Mouse (Mus musculus): ENCODE data around the gene Sh2d2a. TPM values are rescaled to one million over a fixed set of nuclear protein-coding genes. Genes with fewer than 3 reads are reported as not detected.
A peak's percentile ranks its signal among the peaks of the same experiment; 100 is the strongest.

Sh2d2a gene
- polyA plus RNA-seq, 1 experiment from 2014 or later = 0.17 TPM

DNA sequence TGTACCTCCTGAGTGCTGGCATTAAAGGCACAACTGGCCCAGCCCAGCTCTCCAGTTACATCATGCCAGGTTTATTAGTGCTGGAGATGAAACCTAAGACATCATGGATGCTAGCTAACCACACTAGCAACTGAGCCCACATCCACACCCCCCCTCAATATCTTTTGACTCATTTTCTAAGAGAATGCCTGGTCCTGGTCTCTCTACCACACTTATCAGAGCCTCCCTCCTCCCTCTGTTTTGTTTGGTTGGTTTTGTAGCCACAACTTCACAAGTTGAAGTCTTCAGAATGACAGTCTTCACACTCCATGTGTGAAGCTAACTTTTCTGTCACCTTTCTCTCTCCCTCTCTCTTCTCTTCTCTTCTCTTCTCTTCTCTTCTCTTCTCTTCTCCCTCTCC lies 5.7 kb upstream of the Sh2d2a start:
- Histone ChIP-seq H3K4me2 (replicated peaks; ENCODE audit: low read depth, low read length) (no peak overlapping the region), H3K9me3 (ENCODE audit: control insufficient read depth, low read depth, low read length) (no peaks in the 10 kb centered on the region), H3K27me3 (ENCODE audit: control insufficient read depth, insufficient read depth, low read length) (no peaks in the 10 kb centered on the region), H3K4me3 (ENCODE audit: low read depth, low read length) (no peak overlapping the region), H3K4me1 (ENCODE audit: control insufficient read depth, insufficient read depth, low read length) (no peaks in the 10 kb centered on the region), H3K9ac (replicated peaks; ENCODE audit: low read depth, low read length) (no peak overlapping the region), H3K27ac (ENCODE audit: low read length) (no peak overlapping the region), H3K36me3 (ENCODE audit: control insufficient read depth, insufficient read depth, low read length) (no peaks in the 10 kb centered on the region)
- no peak for ATAC-seq (ENCODE audit: insufficient number of reproducible peaks, insufficient read depth, low FRiP score, low read depth)

DNA sequence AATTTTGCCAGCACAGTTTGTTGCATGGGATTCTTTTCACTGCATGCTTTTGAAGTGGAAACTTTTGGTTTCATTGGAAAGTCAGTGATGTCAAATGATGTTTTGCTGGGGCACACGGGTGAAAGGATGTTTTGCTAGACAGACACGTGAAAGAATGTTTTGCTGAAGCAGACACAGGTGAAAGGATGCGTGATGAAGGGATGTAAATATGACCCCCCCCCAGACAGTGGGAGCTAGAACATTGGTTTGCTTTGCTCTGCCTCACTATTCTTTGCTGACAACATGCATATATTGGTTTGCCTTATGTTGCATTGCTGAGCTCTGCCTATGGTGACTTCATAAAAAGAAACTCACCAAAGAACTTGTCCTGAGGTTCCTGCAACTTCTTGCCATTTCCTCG lies 1.6 kb upstream of the Sh2d2a start:
- no peaks in the 10 kb centered on the region for H3K36me3 ChIP-seq (ENCODE audit: control insufficient read depth, insufficient read depth, low read length)
- 73% methylated on average over 4 of the region's 4 CpGs for WGBS
- no peak overlapping the region for H3K9ac ChIP-seq (replicated peaks; ENCODE audit: low read depth, low read length)
- H3K9me3 ChIP-seq (ENCODE audit: control insufficient read depth, low read depth, low read length) = no peaks in the 10 kb centered on the region
- H3K4me2 ChIP-seq (replicated peaks; ENCODE audit: low read depth, low read length) = no peak overlapping the region
- no peak overlapping the region for H3K27ac ChIP-seq (ENCODE audit: low read length)
- H3K4me1 ChIP-seq (ENCODE audit: control insufficient read depth, insufficient read depth, low read length) = no peaks in the 10 kb centered on the region
- H3K4me3 ChIP-seq (ENCODE audit: low read depth, low read length) = no peak overlapping the region
- ATAC-seq (ENCODE audit: insufficient number of reproducible peaks, insufficient read depth, low FRiP score, low read depth) = no peak
- no peaks in the 10 kb centered on the region for H3K27me3 ChIP-seq (ENCODE audit: control insufficient read depth, insufficient read depth, low read length)

DNA sequence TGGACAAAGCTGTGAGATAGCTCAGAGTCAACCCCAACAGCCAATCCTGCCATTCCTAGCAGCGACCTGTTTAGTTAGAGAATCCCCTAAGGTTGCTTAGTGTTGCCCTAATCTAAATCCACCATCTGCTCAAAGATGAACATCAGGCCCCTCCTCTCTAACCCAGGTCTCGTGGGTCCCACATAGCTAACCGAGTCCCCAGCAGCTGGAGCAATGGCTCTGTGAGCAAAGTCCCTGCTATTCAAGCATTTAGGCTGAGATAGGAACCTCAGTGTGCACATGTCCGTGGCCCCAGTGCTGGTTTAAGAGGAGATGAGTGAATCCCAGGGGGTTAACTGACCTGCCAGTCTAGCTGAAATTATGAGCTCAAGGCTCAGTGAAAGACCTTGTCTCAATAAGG lies 369 bp upstream of the Sh2d2a start:
- H3K4me2 ChIP-seq (replicated peaks; ENCODE audit: low read depth, low read length) = no peak overlapping the region
- H3K9me3 ChIP-seq (ENCODE audit: control insufficient read depth, low read depth, low read length) = no peaks in the 10 kb centered on the region
- no peak overlapping the region for H3K4me3 ChIP-seq (ENCODE audit: low read depth, low read length)
- H3K27me3 ChIP-seq (ENCODE audit: control insufficient read depth, insufficient read depth, low read length) = no peaks in the 10 kb centered on the region
- no peak overlapping the region for H3K27ac ChIP-seq (ENCODE audit: low read length)
- no peaks in the 10 kb centered on the region for H3K4me1 ChIP-seq (ENCODE audit: control insufficient read depth, insufficient read depth, low read length)
- WGBS = 73% methylated on average over 4 of the region's 4 CpGs
- no peaks in the 10 kb centered on the region for H3K36me3 ChIP-seq (ENCODE audit: control insufficient read depth, insufficient read depth, low read length)
- ATAC-seq (ENCODE audit: insufficient number of reproducible peaks, insufficient read depth, low FRiP score, low read depth) = no peak
- no peak overlapping the region for H3K9ac ChIP-seq (replicated peaks; ENCODE audit: low read depth, low read length)

DNA sequence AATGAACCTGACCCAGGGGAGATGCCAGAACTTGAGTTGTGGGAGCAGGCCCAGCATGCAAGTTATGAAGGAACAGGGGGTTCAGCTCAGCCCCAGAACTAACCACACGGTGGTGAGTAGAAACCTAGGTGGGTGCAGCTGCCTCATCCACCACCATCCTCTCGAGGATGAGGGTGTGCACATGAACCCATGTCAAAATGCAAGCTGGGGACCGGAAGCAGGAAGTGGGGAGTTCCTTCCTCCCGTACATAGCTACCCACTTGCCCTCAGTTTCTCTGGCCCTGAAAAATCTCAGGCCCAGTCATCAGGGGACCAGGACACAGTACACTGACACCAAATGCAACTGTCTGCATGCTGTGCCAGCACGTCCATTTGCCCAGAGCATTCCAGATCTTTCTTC lies 1.1 kb downstream of the Sh2d2a start:
- Histone ChIP-seq H3K36me3 (ENCODE audit: control insufficient read depth, insufficient read depth, low read length) (no peaks in the 10 kb centered on the region), H3K27ac (ENCODE audit: low read length) (no peak overlapping the region), H3K4me3 (ENCODE audit: low read depth, low read length) (no peak overlapping the region), H3K9ac (replicated peaks; ENCODE audit: low read depth, low read length) (no peak overlapping the region), H3K4me1 (ENCODE audit: control insufficient read depth, insufficient read depth, low read length) (no peaks in the 10 kb centered on the region), H3K27me3 (ENCODE audit: control insufficient read depth, insufficient read depth, low read length) (no peaks in the 10 kb centered on the region), H3K4me2 (replicated peaks; ENCODE audit: low read depth, low read length) (no peak overlapping the region), H3K9me3 (ENCODE audit: control insufficient read depth, low read depth, low read length) (no peaks in the 10 kb centered on the region)
- no peak for ATAC-seq (ENCODE audit: insufficient number of reproducible peaks, insufficient read depth, low FRiP score, low read depth)
- 71% methylated on average over 5 of the region's 5 CpGs for WGBS

DNA sequence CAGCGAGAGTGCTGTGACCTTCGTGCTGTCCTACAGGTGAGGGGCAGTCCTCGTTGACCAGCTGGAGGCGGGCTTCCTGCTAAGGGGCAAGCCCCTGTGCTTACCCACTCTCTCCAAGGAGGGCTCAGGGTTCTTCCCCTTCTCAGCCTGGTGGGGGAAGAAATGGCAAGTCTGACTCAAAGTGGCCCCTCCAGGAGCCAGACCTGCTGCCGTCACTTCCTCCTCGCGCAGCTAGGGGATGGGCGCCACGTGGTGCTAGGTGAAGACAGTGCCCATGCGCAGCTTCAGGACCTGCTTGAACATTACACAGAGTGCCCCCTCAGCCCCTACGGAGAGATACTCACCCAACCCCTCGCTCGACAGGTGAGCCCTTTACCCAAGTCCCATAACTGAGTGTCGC lies 2.6 kb downstream of the Sh2d2a start:
- Histone ChIP-seq H3K27me3 (ENCODE audit: control insufficient read depth, insufficient read depth, low read length) (no peaks in the 10 kb centered on the region), H3K4me2 (replicated peaks; ENCODE audit: low read depth, low read length) (no peak overlapping the region), H3K9me3 (ENCODE audit: control insufficient read depth, low read depth, low read length) (no peaks in the 10 kb centered on the region), H3K27ac (ENCODE audit: low read length) (no peak overlapping the region), H3K4me3 (ENCODE audit: low read depth, low read length) (no peak overlapping the region), H3K4me1 (ENCODE audit: control insufficient read depth, insufficient read depth, low read length) (no peaks in the 10 kb centered on the region), H3K36me3 (ENCODE audit: control insufficient read depth, insufficient read depth, low read length) (no peaks in the 10 kb centered on the region), H3K9ac (replicated peaks; ENCODE audit: low read depth, low read length) (no peak overlapping the region)
- WGBS = 79% methylated on average over 14 of the region's 14 CpGs
- no peak for ATAC-seq (ENCODE audit: insufficient number of reproducible peaks, insufficient read depth, low FRiP score, low read depth)

DNA sequence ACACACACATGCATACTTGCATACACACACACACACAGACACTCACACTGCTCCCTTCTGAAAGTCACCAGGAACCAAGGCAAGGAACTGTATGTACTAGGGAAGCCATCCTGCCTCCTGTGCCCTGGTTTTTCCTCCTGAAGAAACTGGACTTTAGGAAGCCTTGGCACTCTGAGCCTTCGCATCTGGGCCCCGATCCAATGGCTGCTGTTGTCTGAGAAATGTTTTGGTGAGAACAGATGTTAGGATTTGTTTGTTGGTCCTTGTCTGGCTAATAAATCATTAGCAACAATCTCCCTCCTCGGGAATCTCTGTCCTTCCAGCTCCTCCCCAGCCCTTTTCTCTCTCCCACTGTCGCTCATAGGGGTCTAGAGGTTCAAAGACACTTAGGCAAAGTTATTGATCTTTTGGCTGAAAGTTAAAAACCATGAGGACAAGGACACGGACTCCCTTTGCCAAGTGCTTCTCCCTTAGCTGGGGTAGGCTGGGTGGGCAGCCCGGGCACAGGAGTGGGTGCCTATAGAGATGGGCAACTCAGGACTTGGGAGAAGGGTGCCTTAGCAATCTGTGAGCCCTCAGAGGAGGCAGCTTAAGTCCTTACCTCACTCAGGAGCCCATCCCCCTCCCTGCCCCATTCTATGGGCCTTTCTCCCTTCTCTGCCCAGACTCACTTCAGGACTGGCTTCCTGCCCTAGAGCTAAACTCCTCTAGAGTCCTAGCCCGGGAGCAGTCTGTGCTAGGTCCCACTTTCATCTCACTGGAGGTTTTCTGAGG lies 8.4 kb downstream of the Sh2d2a start:
- no peak overlapping the region for H3K27ac ChIP-seq (ENCODE audit: low read length)
- H3K9me3 ChIP-seq (ENCODE audit: control insufficient read depth, low read depth, low read length) = no peaks in the 10 kb centered on the region
- no peak overlapping the region for H3K9ac ChIP-seq (replicated peaks; ENCODE audit: low read depth, low read length)
- H3K27me3 ChIP-seq (ENCODE audit: control insufficient read depth, insufficient read depth, low read length) = no peaks in the 10 kb centered on the region
- WGBS = 34% methylated on average over 7 of the region's 7 CpGs
- H3K4me2 ChIP-seq (replicated peaks; ENCODE audit: low read depth, low read length) = no peak overlapping the region
- peaks cover 27% of the 10 kb centered on the region for H3K36me3 ChIP-seq (ENCODE audit: control insufficient read depth, insufficient read depth, low read length)
- H3K4me1 ChIP-seq (ENCODE audit: control insufficient read depth, insufficient read depth, low read length) = no peaks in the 10 kb centered on the region
- no peak overlapping the region for H3K4me3 ChIP-seq (ENCODE audit: low read depth, low read length)
- ATAC-seq (ENCODE audit: insufficient number of reproducible peaks, insufficient read depth, low FRiP score, low read depth) = no peak

DNA sequence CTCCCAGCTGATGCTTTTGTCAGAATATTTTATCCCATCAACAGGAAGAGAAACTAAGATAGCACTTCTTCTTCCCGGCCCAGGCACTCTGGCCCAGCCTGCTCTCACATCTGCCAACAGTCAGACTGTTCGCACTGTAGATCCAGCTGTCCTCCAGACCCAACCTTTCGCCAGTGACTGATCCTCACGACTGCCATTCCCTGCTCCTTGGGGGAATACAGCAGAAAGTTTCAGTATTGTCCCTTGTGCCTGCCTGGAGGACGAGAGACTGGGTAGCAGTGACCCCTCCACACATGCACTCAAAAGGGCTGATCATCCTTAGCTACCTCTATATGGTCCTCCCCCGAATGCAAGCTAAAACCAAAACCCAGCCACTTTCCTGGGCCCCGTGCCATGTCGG lies 9.4 kb downstream of the Sh2d2a start:
- ATAC-seq (ENCODE audit: insufficient number of reproducible peaks, insufficient read depth, low FRiP score, low read depth) = no peak
- Histone ChIP-seq H3K4me2 (replicated peaks; ENCODE audit: low read depth, low read length) (no peak overlapping the region), H3K27ac (ENCODE audit: low read length) (no peak overlapping the region)

DNA sequence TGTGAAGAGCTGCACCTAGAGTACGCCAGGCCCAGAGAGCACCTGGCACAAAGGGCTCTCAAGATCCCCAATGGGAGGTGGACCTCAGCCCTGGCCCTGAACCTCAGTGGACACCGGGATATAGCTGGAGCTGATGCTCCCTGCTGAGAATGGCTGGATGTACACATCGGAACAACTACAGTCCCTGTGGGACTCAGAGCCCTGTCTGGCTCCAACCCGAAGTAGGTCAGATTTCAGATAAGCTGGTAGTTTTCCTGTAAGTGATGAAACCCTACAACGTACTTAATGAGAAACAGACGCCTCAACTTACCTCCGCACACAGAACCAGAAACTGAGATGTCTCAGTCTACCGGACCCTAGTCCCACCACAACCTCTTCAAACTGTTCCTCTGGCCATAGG lies 11.1 kb downstream of the Sh2d2a start:
- no peaks in the 10 kb centered on the region for H3K9me3 ChIP-seq (ENCODE audit: control insufficient read depth, low read depth, low read length)
- ATAC-seq (ENCODE audit: insufficient number of reproducible peaks, insufficient read depth, low FRiP score, low read depth) = no peak
- peaks cover 45% of the 10 kb centered on the region for H3K36me3 ChIP-seq (ENCODE audit: control insufficient read depth, insufficient read depth, low read length)
- no peak overlapping the region for H3K4me3 ChIP-seq (ENCODE audit: low read depth, low read length)
- H3K4me1 ChIP-seq (ENCODE audit: control insufficient read depth, insufficient read depth, low read length) = no peaks in the 10 kb centered on the region
- WGBS = 94% methylated on average over 8 of the region's 8 CpGs
- H3K9ac ChIP-seq (replicated peaks; ENCODE audit: low read depth, low read length) = no peak overlapping the region
- H3K27me3 ChIP-seq (ENCODE audit: control insufficient read depth, insufficient read depth, low read length) = no peaks in the 10 kb centered on the region
- H3K4me2 ChIP-seq (replicated peaks; ENCODE audit: low read depth, low read length) = no peak overlapping the region
- H3K27ac ChIP-seq (ENCODE audit: low read length) = no peak overlapping the region

More for the DNA sequence above, 9.4 kb downstream of the Sh2d2a start:
- no peaks in the 10 kb centered on the region for H3K27me3 ChIP-seq (ENCODE audit: control insufficient read depth, insufficient read depth, low read length)
- H3K9ac ChIP-seq (replicated peaks; ENCODE audit: low read depth, low read length) = no peak overlapping the region
- H3K9me3 ChIP-seq (ENCODE audit: control insufficient read depth, low read depth, low read length) = no peaks in the 10 kb centered on the region
- no peaks in the 10 kb centered on the region for H3K4me1 ChIP-seq (ENCODE audit: control insufficient read depth, insufficient read depth, low read length)
- H3K4me3 ChIP-seq (ENCODE audit: low read depth, low read length) = no peak overlapping the region
- 89% methylated on average over 8 of the region's 8 CpGs for WGBS
- H3K36me3 ChIP-seq (ENCODE audit: control insufficient read depth, insufficient read depth, low read length) = peaks cover 30% of the 10 kb centered on the region

DNA sequence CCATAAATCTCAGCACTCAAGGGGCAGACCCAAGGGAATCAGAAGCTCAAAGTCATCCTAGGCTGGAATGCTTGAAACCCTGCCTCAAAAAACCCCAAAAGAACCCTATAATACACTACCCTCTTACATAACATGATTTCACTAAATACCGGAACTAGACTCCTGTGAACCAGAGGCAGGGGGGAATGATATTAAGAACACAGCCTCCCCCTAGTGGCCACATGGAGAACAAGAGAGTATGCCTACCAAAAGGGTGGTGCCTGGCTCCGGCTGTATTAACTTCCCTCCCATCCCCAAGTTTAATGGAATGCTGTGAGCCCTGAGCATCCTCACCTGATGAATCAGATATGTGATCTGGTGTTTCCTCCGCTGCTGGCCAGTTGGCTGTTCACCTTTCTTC lies 13.3 kb downstream of the Sh2d2a start:
- Histone ChIP-seq H3K9ac (replicated peaks; ENCODE audit: low read depth, low read length) (no peak overlapping the region), H3K4me2 (replicated peaks; ENCODE audit: low read depth, low read length) (no peak overlapping the region), H3K36me3 (ENCODE audit: control insufficient read depth, insufficient read depth, low read length) (peaks cover 59% of the 10 kb centered on the region), H3K27ac (ENCODE audit: low read length) (no peak overlapping the region), H3K9me3 (ENCODE audit: control insufficient read depth, low read depth, low read length) (no peaks in the 10 kb centered on the region), H3K27me3 (ENCODE audit: control insufficient read depth, insufficient read depth, low read length) (no peaks in the 10 kb centered on the region), H3K4me1 (ENCODE audit: control insufficient read depth, insufficient read depth, low read length) (no peaks in the 10 kb centered on the region), H3K4me3 (ENCODE audit: low read depth, low read length) (no peak overlapping the region)
- 25% methylated on average over 3 of the region's 3 CpGs for WGBS
- ATAC-seq (ENCODE audit: insufficient number of reproducible peaks, insufficient read depth, low FRiP score, low read depth) = peak; percentile 56; the same call in 1 of the 2 replicates

Data from stomach, embryonic 14.5 days (tissue).